Mouse (Mus musculus) erythroblast, embryonic 14.5 days (primary cell): ENCODE data around the gene Tmem131l. TPM values are rescaled to one million over a fixed set of nuclear protein-coding genes. Genes with fewer than 3 reads are reported as not detected.
A peak's percentile ranks its signal among the peaks of the same experiment; 100 is the strongest.

Experiments
- H3K27me3 ChIP-seq: 2 replicates; pipeline ENCODE4 v1.6.1; 2012; ENCODE audit warnings: inconsistent platforms; ENCODE audit not compliant: control insufficient read depth
- H3K36me3 ChIP-seq: 2 replicates; pipeline ENCODE4 v1.6.1; 2012; ENCODE audit warnings: mild to moderate bottlenecking, inconsistent platforms; ENCODE audit not compliant: control insufficient read depth
- H3K4me1 ChIP-seq: 2 replicates; pipeline ENCODE4 v1.6.1; 2012; ENCODE audit warnings: inconsistent platforms; ENCODE audit not compliant: control insufficient read depth
- H3K4me3 ChIP-seq: replicated peaks from 2 replicates; pipeline ENCODE3; 2012; ENCODE audit warnings: moderate library complexity, mild to moderate bottlenecking, inconsistent platforms
- H3K9me3 ChIP-seq: 2 replicates; pipeline ENCODE4 v1.6.1; 2012; ENCODE audit warnings: low read length, inconsistent platforms, mixed read lengths; ENCODE audit not compliant: control insufficient read depth
- GATA1 ChIP-seq: IDR thresholded peaks from 2 replicates; pipeline ENCODE4 v1.6.1; 2012; ENCODE audit warnings: low read length, inconsistent platforms, mixed read lengths
- TAL1 ChIP-seq: IDR thresholded peaks from 3 replicates; pipeline ENCODE4 v1.6.1; 2012; ENCODE audit warnings: low read length, inconsistent platforms, mixed read lengths
- polyA plus RNA-seq: library from polyadenylated mRNA; stranded (reverse); fragments of >175 nt; gene quantifications from 2 replicates; pipeline ENCODE4 v1.2.3, GENCODE M21; 2012

The Tmem131l gene
- polyA plus RNA-seq, 1 experiment: 9.3 TPM

- TF ChIP-seq TAL1 (no peak), GATA1 (no peak)
- H3K27me3 ChIP-seq: no peaks in the 10 kb centered on the region
- H3K4me3 ChIP-seq: no peak overlapping the region
- H3K4me1 ChIP-seq: peaks cover 69% of the 10 kb centered on the region
- H3K9me3 ChIP-seq: no peaks in the 10 kb centered on the region
- H3K36me3 ChIP-seq: peaks cover 77% of the 10 kb centered on the region
Observed at GRCm38 (mm10) chr3:84024512-84025072, 15.4 kb downstream of the Tmem131l start.

DNA sequence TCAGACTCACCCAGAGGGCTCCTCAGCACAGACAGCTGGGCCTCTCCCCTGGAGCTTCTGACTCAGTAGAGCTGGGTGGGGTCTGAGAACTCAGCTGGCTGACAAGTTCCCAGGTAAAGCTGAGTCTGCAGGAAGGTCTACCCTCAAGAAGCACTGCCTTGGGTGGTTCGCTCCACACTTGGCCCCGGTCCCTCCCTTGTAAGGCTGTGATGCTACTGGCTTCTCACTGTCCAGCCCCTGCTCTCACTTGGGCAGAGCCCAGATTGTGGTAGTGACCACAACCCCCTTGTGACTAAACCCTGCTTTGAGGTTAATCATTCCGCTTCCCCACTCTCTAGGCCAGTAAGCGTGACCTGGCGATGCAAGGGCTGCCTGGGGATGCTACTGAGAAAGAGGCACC lies 17.3 kb downstream of the Tmem131l start:
- Histone ChIP-seq H3K9me3 (no peaks in the 10 kb centered on the region), H3K4me3 (no peak overlapping the region), H3K27me3 (no peaks in the 10 kb centered on the region), H3K4me1 (peaks cover 59% of the 10 kb centered on the region), H3K36me3 (peaks cover 74% of the 10 kb centered on the region)
- no peak for TF ChIP-seq GATA1
- no peak for TF ChIP-seq TAL1

- Histone ChIP-seq H3K4me1 (peaks cover 56% of the 10 kb centered on the region), H3K9me3 (no peaks in the 10 kb centered on the region), H3K4me3 (peak overlapping the region; percentile 7), H3K36me3 (peaks cover 75% of the 10 kb centered on the region), H3K27me3 (no peaks in the 10 kb centered on the region)
- no peak for TF ChIP-seq GATA1
- no peak for TF ChIP-seq TAL1
Observed at GRCm38 (mm10) chr3:84022201-84022584, 17.8 kb downstream of the Tmem131l start.

- no peak overlapping the region for H3K4me3 ChIP-seq
- peaks cover 50% of the 10 kb centered on the region for H3K4me1 ChIP-seq
- TF ChIP-seq TAL1 (no peak), GATA1 (no peak)
- peaks cover 75% of the 10 kb centered on the region for H3K36me3 ChIP-seq
- no peaks in the 10 kb centered on the region for H3K27me3 ChIP-seq
- no peaks in the 10 kb centered on the region for H3K9me3 ChIP-seq
Observed at GRCm38 (mm10) chr3:84021217-84022200, 18.5 kb downstream of the Tmem131l start.

DNA sequence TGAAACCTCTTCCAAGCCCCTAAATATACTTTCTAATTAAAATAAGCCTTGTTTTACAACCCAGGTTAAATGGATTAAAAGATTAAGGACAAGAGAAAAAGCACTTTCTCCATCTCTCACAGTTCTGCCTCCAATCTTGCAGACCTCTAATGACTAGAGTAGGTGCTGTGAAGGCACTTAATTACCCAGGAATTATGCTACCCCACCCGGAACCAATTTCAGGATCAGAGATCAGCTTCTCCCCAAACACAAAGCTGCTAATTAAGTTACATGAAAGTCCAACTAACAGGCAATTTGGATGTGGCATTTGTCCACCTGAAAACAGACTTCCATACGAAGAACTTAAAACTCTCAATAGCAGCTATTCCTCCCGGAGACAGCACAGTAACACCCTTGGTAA lies 19.4 kb downstream of the Tmem131l start:
- Histone ChIP-seq H3K4me1 (peaks cover 47% of the 10 kb centered on the region), H3K4me3 (no peak overlapping the region), H3K9me3 (no peaks in the 10 kb centered on the region), H3K36me3 (peaks cover 73% of the 10 kb centered on the region), H3K27me3 (no peaks in the 10 kb centered on the region)
- TF ChIP-seq TAL1 (no peak), GATA1 (no peak)

DNA sequence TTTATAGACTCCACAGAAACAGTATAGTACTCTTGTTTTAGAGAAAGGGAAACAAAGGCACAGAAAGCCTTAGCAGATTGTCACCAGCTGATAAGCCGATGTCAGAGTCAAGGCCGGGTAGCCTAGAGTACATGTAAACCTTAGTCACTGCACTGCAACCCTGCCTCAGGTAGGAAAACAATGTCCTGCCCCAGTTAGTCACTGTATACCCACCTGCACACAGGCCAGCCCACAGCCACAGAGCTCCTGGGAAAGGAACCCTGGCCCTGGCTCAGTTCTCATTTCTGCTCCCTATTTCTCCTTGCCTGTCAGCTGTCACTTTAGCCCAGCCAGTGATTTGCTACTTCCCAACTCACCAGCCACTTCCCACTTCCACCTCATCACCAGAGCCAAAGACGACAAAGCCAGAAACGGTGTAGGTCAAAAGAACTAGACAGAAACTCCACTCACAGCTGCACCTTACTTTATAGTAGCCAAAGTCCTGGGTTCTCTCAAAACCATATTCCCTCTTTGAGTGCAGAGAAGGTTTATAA lies 24.4 kb downstream of the Tmem131l start:
- Histone ChIP-seq H3K27me3 (no peaks in the 10 kb centered on the region), H3K4me3 (no peak overlapping the region), H3K36me3 (peaks cover 71% of the 10 kb centered on the region), H3K9me3 (peaks cover 12% of the 10 kb centered on the region), H3K4me1 (peaks cover 15% of the 10 kb centered on the region)
- TF ChIP-seq GATA1 (no peak), TAL1 (no peak)

GRCm38 (mm10) chr3:84010995-84011663 lies 28.8 kb downstream of the Tmem131l start:
- Histone ChIP-seq H3K9me3 (peaks cover 12% of the 10 kb centered on the region), H3K4me1 (peaks cover 48% of the 10 kb centered on the region), H3K4me3 (no peak overlapping the region), H3K36me3 (peaks cover 70% of the 10 kb centered on the region), H3K27me3 (no peaks in the 10 kb centered on the region)
- TF ChIP-seq TAL1 (no peak), GATA1 (no peak)

GRCm38 (mm10) chr3:84005989-84006388 lies 34.0 kb downstream of the Tmem131l start:
- Histone ChIP-seq H3K4me1 (peaks cover 71% of the 10 kb centered on the region), H3K9me3 (no peaks in the 10 kb centered on the region), H3K4me3 (no peak overlapping the region), H3K36me3 (peaks cover 48% of the 10 kb centered on the region), H3K27me3 (no peaks in the 10 kb centered on the region)
- TF ChIP-seq TAL1: no peak
- no peak for TF ChIP-seq GATA1
